Mouse (Mus musculus): ENCODE measurements at regions not wholly inside any gene's neighbourhood (a gene's known extent, or its start where the extent isn't known, plus 50 kb on each side); places are given as distances from the start of the nearest gene placed in this dataset.

GRCm38 (mm10) chr4:72524630-72525029, 323.9 kb upstream of the Tle1 start:
- Histone ChIP-seq H3K4me3 (replicated peaks) (no peak overlapping the region), H3K27me3 (replicated peaks) (no peaks in the 10 kb centered on the region), H3K36me3 (replicated peaks; ENCODE audit: low read length) (no peaks in the 10 kb centered on the region), H3K9me3 (peaks cover 3% of the 10 kb centered on the region; the same call in 1 of the 2 replicates), H3K4me1 (no peaks in the 10 kb centered on the region)
- TF ChIP-seq GATA1 (IDR thresholded peaks at IDR 0.05; ENCODE audit: borderline replicate concordance, low read length) (no peak), FLI1 (IDR thresholded peaks at IDR 0.05; ENCODE audit: low read length) (no peak)

- TF ChIP-seq FLI1 (IDR thresholded peaks at IDR 0.05; ENCODE audit: low read length) (no peak), GATA1 (IDR thresholded peaks at IDR 0.05; ENCODE audit: borderline replicate concordance, low read length) (no peak)
- Histone ChIP-seq H3K4me3 (replicated peaks) (no peak overlapping the region), H3K36me3 (replicated peaks; ENCODE audit: low read length) (no peaks in the 10 kb centered on the region), H3K27me3 (replicated peaks) (no peaks in the 10 kb centered on the region), H3K4me1 (no peaks in the 10 kb centered on the region), H3K9me3 (peaks cover 5% of the 10 kb centered on the region; the same call in 1 of the 2 replicates)
These were observed 323.4 kb upstream of the Tle1 start for GRCm38 (mm10) chr4:72524100-72524499.

DNA sequence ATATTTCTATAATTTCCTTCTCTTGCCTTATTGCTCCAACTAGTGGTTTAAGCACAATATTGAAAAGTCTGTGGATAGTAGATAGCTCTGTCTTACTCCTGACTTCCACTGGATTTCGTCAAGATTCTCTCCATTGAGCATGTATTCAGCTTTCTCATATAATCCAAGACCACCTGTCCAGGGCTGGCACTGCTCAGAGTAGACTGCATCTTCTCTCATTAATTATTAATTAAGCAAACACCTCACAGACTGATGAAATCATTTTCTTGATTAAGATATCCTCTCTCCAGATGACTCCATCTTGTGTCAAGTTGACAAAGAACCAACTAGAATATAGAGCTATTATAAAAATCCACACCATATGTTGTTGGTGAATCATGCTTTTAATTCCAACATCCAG, 310.5 kb upstream of the Tle1 start:
- TF ChIP-seq FLI1 (IDR thresholded peaks at IDR 0.05; ENCODE audit: low read length) (no peak), GATA1 (IDR thresholded peaks at IDR 0.05; ENCODE audit: borderline replicate concordance, low read length) (no peak)

GRCm38 (mm10) chr4:72481748-72482147, 281.0 kb upstream of the Tle1 start:
- Histone ChIP-seq H3K4me1 (no peaks in the 10 kb centered on the region), H3K36me3 (replicated peaks; ENCODE audit: low read length) (no peaks in the 10 kb centered on the region), H3K27me3 (replicated peaks) (no peaks in the 10 kb centered on the region), H3K9me3 (no peaks in the 10 kb centered on the region), H3K4me3 (replicated peaks) (no peak overlapping the region)
- TF ChIP-seq GATA1 (IDR thresholded peaks at IDR 0.05; ENCODE audit: borderline replicate concordance, low read length): no peak
- no peak for TF ChIP-seq FLI1 (IDR thresholded peaks at IDR 0.05; ENCODE audit: low read length)

More for the DNA sequence above, 310.5 kb upstream of the Tle1 start:
- Histone ChIP-seq H3K27me3 (replicated peaks) (no peaks in the 10 kb centered on the region), H3K9me3 (no peaks in the 10 kb centered on the region; the same call in 1 of the 2 replicates), H3K36me3 (replicated peaks; ENCODE audit: low read length) (no peaks in the 10 kb centered on the region), H3K4me3 (replicated peaks) (no peak overlapping the region), H3K4me1 (no peaks in the 10 kb centered on the region)

GRCm38 (mm10) chr4:72480535-72480934, 279.8 kb upstream of the Tle1 start:
- Histone ChIP-seq H3K4me3 (replicated peaks) (no peak overlapping the region), H3K36me3 (replicated peaks; ENCODE audit: low read length) (no peaks in the 10 kb centered on the region), H3K4me1 (no peaks in the 10 kb centered on the region), H3K27me3 (replicated peaks) (no peaks in the 10 kb centered on the region), H3K9me3 (no peaks in the 10 kb centered on the region)
- no peak for TF ChIP-seq GATA1 (IDR thresholded peaks at IDR 0.05; ENCODE audit: borderline replicate concordance, low read length)
- no peak for TF ChIP-seq FLI1 (IDR thresholded peaks at IDR 0.05; ENCODE audit: low read length)

DNA sequence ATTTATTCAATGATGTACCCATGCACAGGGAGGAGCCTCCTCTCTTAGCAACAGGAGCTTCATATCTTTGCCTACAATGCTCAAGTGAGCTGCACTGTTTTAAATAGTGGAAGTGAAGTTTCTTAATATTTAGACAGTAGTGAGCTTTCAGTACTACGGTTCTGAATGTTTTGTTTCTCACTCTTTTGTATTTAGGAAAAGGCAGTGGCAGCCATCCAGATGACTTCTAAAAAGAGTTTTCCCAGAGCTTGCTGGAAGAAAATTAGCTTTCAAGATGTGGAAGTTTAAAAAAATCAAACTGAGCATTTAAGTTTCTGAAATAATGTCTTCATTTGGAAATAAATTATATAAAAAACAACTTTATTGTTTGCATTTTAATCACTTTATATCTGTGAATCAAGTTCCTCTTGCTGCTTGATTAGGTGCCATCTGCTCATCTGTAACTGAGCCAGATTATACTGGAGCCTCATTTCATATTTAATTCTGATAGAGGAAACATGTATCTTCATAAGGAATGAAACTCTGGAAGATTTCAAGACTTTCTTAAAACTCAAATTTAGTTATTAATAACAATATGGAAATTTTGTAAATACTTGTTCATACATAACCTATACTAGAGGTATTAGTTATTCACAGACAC, 268.6 kb upstream of the Tle1 start:
- Histone ChIP-seq H3K9me3 (no peaks in the 10 kb centered on the region), H3K4me1 (no peaks in the 10 kb centered on the region), H3K36me3 (replicated peaks; ENCODE audit: low read length) (no peaks in the 10 kb centered on the region), H3K4me3 (replicated peaks) (no peak overlapping the region), H3K27me3 (replicated peaks) (no peaks in the 10 kb centered on the region)
- TF ChIP-seq GATA1 (IDR thresholded peaks at IDR 0.05; ENCODE audit: borderline replicate concordance, low read length) (no peak), FLI1 (IDR thresholded peaks at IDR 0.05; ENCODE audit: low read length) (no peak)

DNA sequence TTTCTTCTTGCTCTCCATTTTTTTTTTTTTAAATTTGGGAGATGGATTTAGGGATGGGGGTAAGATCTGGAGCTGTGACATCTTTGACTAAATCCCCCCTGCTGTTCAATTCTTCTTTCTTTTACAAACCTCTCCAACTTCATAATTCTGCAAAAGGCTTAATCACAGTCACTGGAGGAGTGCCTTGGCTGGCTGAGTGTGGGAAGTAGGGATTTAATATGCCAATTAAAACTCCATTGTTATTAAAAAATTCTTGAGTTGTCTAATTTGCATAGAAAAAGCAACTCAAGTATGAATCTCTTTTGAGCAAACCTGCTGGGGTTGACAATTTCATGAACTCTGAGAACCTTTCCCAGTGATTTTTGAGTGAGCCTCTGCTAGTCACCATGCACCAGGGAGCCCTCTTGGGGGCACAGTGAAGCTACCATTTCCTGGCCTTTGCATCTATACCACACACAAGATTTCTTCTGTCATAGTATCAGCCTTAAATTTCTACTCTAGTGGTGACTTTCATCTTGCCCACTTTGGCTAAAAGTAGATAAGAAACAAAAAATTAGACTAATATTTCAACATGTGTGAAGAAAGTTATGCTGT, 243.6 kb upstream of the Tle1 start:
- Histone ChIP-seq H3K9me3 (no peaks in the 10 kb centered on the region), H3K4me1 (no peaks in the 10 kb centered on the region), H3K4me3 (replicated peaks) (no peak overlapping the region), H3K27me3 (replicated peaks) (no peaks in the 10 kb centered on the region), H3K36me3 (replicated peaks; ENCODE audit: low read length) (no peaks in the 10 kb centered on the region)
- TF ChIP-seq GATA1 (IDR thresholded peaks at IDR 0.05; ENCODE audit: borderline replicate concordance, low read length): no peak
- no peak for TF ChIP-seq FLI1 (IDR thresholded peaks at IDR 0.05; ENCODE audit: low read length)

- Histone ChIP-seq H3K27me3 (replicated peaks) (no peaks in the 10 kb centered on the region), H3K9me3 (no peaks in the 10 kb centered on the region), H3K36me3 (replicated peaks; ENCODE audit: low read length) (no peaks in the 10 kb centered on the region), H3K4me1 (no peaks in the 10 kb centered on the region), H3K4me3 (replicated peaks) (no peak overlapping the region)
- TF ChIP-seq GATA1 (IDR thresholded peaks at IDR 0.05; ENCODE audit: borderline replicate concordance, low read length): no peak
- no peak for TF ChIP-seq FLI1 (IDR thresholded peaks at IDR 0.05; ENCODE audit: low read length)
These were observed 236.6 kb upstream of the Tle1 start for GRCm38 (mm10) chr4:72437367-72437766.

- TF ChIP-seq FLI1 (IDR thresholded peaks at IDR 0.05; ENCODE audit: low read length) (no peak), GATA1 (IDR thresholded peaks at IDR 0.05; ENCODE audit: borderline replicate concordance, low read length) (no peak)
- H3K4me3 ChIP-seq (replicated peaks): no peak overlapping the region
- no peaks in the 10 kb centered on the region for H3K4me1 ChIP-seq
- no peaks in the 10 kb centered on the region for H3K36me3 ChIP-seq (replicated peaks; ENCODE audit: low read length)
- H3K27me3 ChIP-seq (replicated peaks): no peaks in the 10 kb centered on the region
- no peaks in the 10 kb centered on the region for H3K9me3 ChIP-seq
These were observed 224.6 kb upstream of the Tle1 start for GRCm38 (mm10) chr4:72425316-72425715.

- Histone ChIP-seq H3K4me3 (replicated peaks) (no peak overlapping the region), H3K4me1 (no peaks in the 10 kb centered on the region), H3K9me3 (peaks cover 7% of the 10 kb centered on the region; the same call in 1 of the 2 replicates), H3K27me3 (replicated peaks) (no peaks in the 10 kb centered on the region), H3K36me3 (replicated peaks; ENCODE audit: low read length) (no peaks in the 10 kb centered on the region)
- TF ChIP-seq GATA1 (IDR thresholded peaks at IDR 0.05; ENCODE audit: borderline replicate concordance, low read length) (no peak), FLI1 (IDR thresholded peaks at IDR 0.05; ENCODE audit: low read length) (no peak)
These were observed 211.5 kb upstream of the Tle1 start for GRCm38 (mm10) chr4:72412100-72412788.
